Mouse (Mus musculus): ENCODE measurements around the gene Zfp853.
A peak's percentile ranks its signal among the peaks of the same experiment; 100 is the strongest.

Zfp853 gene

GRCm38 (mm10) chr5:143292879-143293278, 544 bp downstream of the Zfp853 start:
- no peak for DNase-seq (ENCODE audit: extremely low spot score)

- no peak for DNase-seq (ENCODE audit: extremely low spot score)
These were observed 4.1 kb downstream of the Zfp853 start for GRCm38 (mm10) chr5:143289299-143289698.

- no peak for DNase-seq (ENCODE audit: extremely low spot score)
These were observed 5.0 kb downstream of the Zfp853 start for GRCm38 (mm10) chr5:143288378-143288911.

- DNase-seq (ENCODE audit: extremely low spot score) = peak; percentile 44
These were observed 5.6 kb downstream of the Zfp853 start for GRCm38 (mm10) chr5:143287774-143288328.

- DNase-seq (ENCODE audit: extremely low spot score) = no peak
These were observed 8.7 kb downstream of the Zfp853 start for GRCm38 (mm10) chr5:143284762-143285161.

GRCm38 (mm10) chr5:143279247-143279646, 14.2 kb downstream of the Zfp853 start:
- no peak for DNase-seq (ENCODE audit: extremely low spot score)

- DNase-seq (ENCODE audit: extremely low spot score) = no peak
These were observed 17.7 kb downstream of the Zfp853 start for GRCm38 (mm10) chr5:143275761-143276160.

GRCm38 (mm10) chr5:143272540-143273330, 20.7 kb downstream of the Zfp853 start:
- no peak for DNase-seq (ENCODE audit: extremely low spot score)

GRCm38 (mm10) chr5:143272108-143272507, 21.3 kb downstream of the Zfp853 start:
- no peak for DNase-seq (ENCODE audit: extremely low spot score)

- DNase-seq (ENCODE audit: extremely low spot score) = no peak
These were observed 21.8 kb downstream of the Zfp853 start for GRCm38 (mm10) chr5:143271642-143272041.

GRCm38 (mm10) chr5:143270151-143270519, 23.3 kb downstream of the Zfp853 start:
- no peak for DNase-seq (ENCODE audit: extremely low spot score)

GRCm38 (mm10) chr5:143269363-143270150, 23.9 kb downstream of the Zfp853 start, which contains the start of gene Zfp316:
Gene Zfp316 (minus strand): TSS chr5:143270022.
- peak; percentile 65 for DNase-seq (ENCODE audit: extremely low spot score)

GRCm38 (mm10) chr5:143268985-143269362, 24.4 kb downstream of the Zfp853 start:
- no peak for DNase-seq (ENCODE audit: extremely low spot score)

GRCm38 (mm10) chr5:143266794-143267193, 26.6 kb downstream of the Zfp853 start:
- DNase-seq (ENCODE audit: extremely low spot score) = no peak

- DNase-seq (ENCODE audit: extremely low spot score) = no peak
These were observed 28.0 kb downstream of the Zfp853 start for GRCm38 (mm10) chr5:143265409-143265808.

- no peak for DNase-seq (ENCODE audit: extremely low spot score)
These were observed 28.7 kb downstream of the Zfp853 start for GRCm38 (mm10) chr5:143264689-143265088.

- DNase-seq (ENCODE audit: extremely low spot score) = no peak
These were observed 31.8 kb downstream of the Zfp853 start for GRCm38 (mm10) chr5:143261636-143262035.

- no peak for DNase-seq (ENCODE audit: extremely low spot score)
These were observed 37.6 kb downstream of the Zfp853 start for GRCm38 (mm10) chr5:143255802-143256201.

- DNase-seq (ENCODE audit: extremely low spot score) = no peak
These were observed 38.3 kb downstream of the Zfp853 start for GRCm38 (mm10) chr5:143255131-143255519.

- peak; percentile 30 for DNase-seq (ENCODE audit: extremely low spot score)
These were observed 38.8 kb downstream of the Zfp853 start for GRCm38 (mm10) chr5:143254487-143255130.

- peak; percentile 51 for DNase-seq (ENCODE audit: extremely low spot score)
These were observed 39.4 kb downstream of the Zfp853 start for GRCm38 (mm10) chr5:143253881-143254486.

Data from embryo, embryonic 9.5 days (tissue).